Mouse (Mus musculus) embryonic fibroblast, embryonic 13.5 days (primary cell): ENCODE measurements around the gene Tmem253.

Source experiments
- CTCF ChIP-seq: IDR thresholded peaks from 2 replicates; pipeline ENCODE4 v1.5.1; 2011; ENCODE audit warnings: mild to moderate bottlenecking, control low read depth, low read length, moderate library complexity, borderline replicate concordance; ENCODE audit not compliant: insufficient read depth
- POLR2A ChIP-seq: IDR thresholded peaks from 2 replicates; pipeline ENCODE4 v1.6.1; 2011; ENCODE audit warnings: low read depth, mild to moderate bottlenecking, control low read depth, low read length, moderate library complexity

- TF ChIP-seq CTCF: no peak
- no peak for TF ChIP-seq POLR2A
Observed at GRCm38 (mm10) chr14:52013021-52013610, 2.3 kb upstream of the Tmem253 start.
